Mouse (Mus musculus): ENCODE data around the gene Gpx4. TPM values are rescaled to one million over a fixed set of nuclear protein-coding genes. Genes with fewer than 3 reads are reported as not detected.
"Not testable (repeated sequence)": the region's sequence is repeated elsewhere in the genome, so short reads cannot be mapped to it uniquely, and the experiment has no call there.

Gene Gpx4
- polyA plus RNA-seq, 1 experiment from 2014 or later = 552 TPM

GRCm38 (mm10) chr10:80050885-80051617 is 4.1 kb downstream of the Gpx4 start:
- Histone ChIP-seq H3K9me3 (replicated peaks; ENCODE audit: control insufficient read depth, low read length, poor library complexity, severe bottlenecking) (no peaks in the 10 kb centered on the region), H3K27ac (ENCODE audit: low read length) (no peak overlapping the region), H3K9ac (ENCODE audit: low read depth, low read length) (no peak overlapping the region), H3K36me3 (ENCODE audit: control insufficient read depth, insufficient read depth, low read length) (no peaks in the 10 kb centered on the region), H3K4me3 (ENCODE audit: low read depth, low read length) (no peak overlapping the region), H3K4me1 (ENCODE audit: control insufficient read depth, insufficient read depth, low read length) (peaks cover 13% of the 10 kb centered on the region), H3K27me3 (ENCODE audit: control insufficient read depth, insufficient read depth, low read depth, low read length) (no peaks in the 10 kb centered on the region), H3K4me2 (ENCODE audit: low read length) (no peak overlapping the region)
- ATAC-seq = no peak
- WGBS = 9% methylated on average over 15 of the region's 15 CpGs

- Histone ChIP-seq H3K4me2 (ENCODE audit: low read length) (no peak overlapping the region), H3K4me1 (ENCODE audit: control insufficient read depth, insufficient read depth, low read length) (peaks cover 13% of the 10 kb centered on the region), H3K36me3 (ENCODE audit: control insufficient read depth, insufficient read depth, low read length) (peaks cover 2% of the 10 kb centered on the region; the same call in 1 of the 2 replicates), H3K27me3 (ENCODE audit: control insufficient read depth, insufficient read depth, low read depth, low read length) (no peaks in the 10 kb centered on the region), H3K9me3 (replicated peaks; ENCODE audit: control insufficient read depth, low read length, poor library complexity, severe bottlenecking) (no peaks in the 10 kb centered on the region), H3K4me3 (ENCODE audit: low read depth, low read length) (no peak overlapping the region), H3K9ac (ENCODE audit: low read depth, low read length) (no peak overlapping the region), H3K27ac (ENCODE audit: low read length) (no peak overlapping the region)
- 19% methylated on average over 13 of the region's 14 CpGs for WGBS
- ATAC-seq = no peak
Measured at GRCm38 (mm10) chr10:80051618-80052373, 4.8 kb downstream of the Gpx4 start.

GRCm38 (mm10) chr10:80052374-80052764 is 5.4 kb downstream of the Gpx4 start:
- H3K36me3 ChIP-seq (ENCODE audit: control insufficient read depth, insufficient read depth, low read length) = peaks cover 8% of the 10 kb centered on the region
- H3K9ac ChIP-seq (ENCODE audit: low read depth, low read length) = no peak overlapping the region
- H3K4me1 ChIP-seq (ENCODE audit: control insufficient read depth, insufficient read depth, low read length) = peaks cover 13% of the 10 kb centered on the region
- H3K4me2 ChIP-seq (ENCODE audit: low read length) = no peak overlapping the region
- no peaks in the 10 kb centered on the region for H3K27me3 ChIP-seq (ENCODE audit: control insufficient read depth, insufficient read depth, low read depth, low read length)
- H3K9me3 ChIP-seq (replicated peaks; ENCODE audit: control insufficient read depth, low read length, poor library complexity, severe bottlenecking) = no peaks in the 10 kb centered on the region
- 87% methylated on average over 5 of the region's 5 CpGs for WGBS
- ATAC-seq = no peak
- H3K27ac ChIP-seq (ENCODE audit: low read length) = no peak overlapping the region
- H3K4me3 ChIP-seq (ENCODE audit: low read depth, low read length) = no peak overlapping the region

GRCm38 (mm10) chr10:80053259-80053780 is 6.4 kb downstream of the Gpx4 start:
- Histone ChIP-seq H3K36me3 (ENCODE audit: control insufficient read depth, insufficient read depth, low read length) (peaks cover 15% of the 10 kb centered on the region), H3K27ac (ENCODE audit: low read length) (peak overlapping the region; percentile 86), H3K9ac (ENCODE audit: low read depth, low read length) (peak overlapping the region; percentile 78), H3K4me3 (ENCODE audit: low read depth, low read length) (peak overlapping the region; percentile 54), H3K9me3 (replicated peaks; ENCODE audit: control insufficient read depth, low read length, poor library complexity, severe bottlenecking) (no peaks in the 10 kb centered on the region), H3K4me2 (ENCODE audit: low read length) (peak overlapping the region; percentile 79), H3K4me1 (ENCODE audit: control insufficient read depth, insufficient read depth, low read length) (peaks cover 13% of the 10 kb centered on the region), H3K27me3 (ENCODE audit: control insufficient read depth, insufficient read depth, low read depth, low read length) (no peaks in the 10 kb centered on the region)
- peak; percentile 97 for ATAC-seq
- WGBS = under 1% methylated on average over 47 of the region's 47 CpGs

GRCm38 (mm10) chr10:80053831-80054815 is 7.2 kb downstream of the Gpx4 start:
- H3K4me1 ChIP-seq (ENCODE audit: control insufficient read depth, insufficient read depth, low read length) = peaks cover 13% of the 10 kb centered on the region

GRCm38 (mm10) chr10:80054911-80055310 is 7.9 kb downstream of the Gpx4 start:
- not testable (repeated sequence) for ATAC-seq; H3K27ac ChIP-seq (ENCODE audit: low read length); H3K27me3 ChIP-seq (ENCODE audit: control insufficient read depth, insufficient read depth, low read depth, low read length); H3K9me3 ChIP-seq (replicated peaks; ENCODE audit: control insufficient read depth, low read length, poor library complexity, severe bottlenecking)
- Histone ChIP-seq H3K36me3 (ENCODE audit: control insufficient read depth, insufficient read depth, low read length) (peaks cover 18% of the 10 kb centered on the region), H3K4me2 (ENCODE audit: low read length) (peak overlapping the region; percentile 56), H3K4me1 (ENCODE audit: control insufficient read depth, insufficient read depth, low read length) (peaks cover 13% of the 10 kb centered on the region), H3K4me3 (ENCODE audit: low read depth, low read length) (peak overlapping the region; percentile 54), H3K9ac (ENCODE audit: low read depth, low read length) (peak overlapping the region; percentile 78)
- 12% methylated on average over 2 of the region's 3 CpGs for WGBS

More at GRCm38 (mm10) chr10:80053831-80054815, 7.2 kb downstream of the Gpx4 start:
- peaks cover 15% of the 10 kb centered on the region for H3K36me3 ChIP-seq (ENCODE audit: control insufficient read depth, insufficient read depth, low read length)
- H3K4me3 ChIP-seq (ENCODE audit: low read depth, low read length) = peak overlapping the region; percentile 54
- 1% methylated on average over 77 of the region's 77 CpGs for WGBS
- peak overlapping the region; percentile 78 for H3K9ac ChIP-seq (ENCODE audit: low read depth, low read length)
- peak; percentile 49 for ATAC-seq
- peak overlapping the region; percentile 56 for H3K4me2 ChIP-seq (ENCODE audit: low read length)
- H3K9me3 ChIP-seq (replicated peaks; ENCODE audit: control insufficient read depth, low read length, poor library complexity, severe bottlenecking) = no peaks in the 10 kb centered on the region
- peak overlapping the region; percentile 86 for H3K27ac ChIP-seq (ENCODE audit: low read length)
- H3K27me3 ChIP-seq (ENCODE audit: control insufficient read depth, insufficient read depth, low read depth, low read length) = no peaks in the 10 kb centered on the region

- H3K9ac ChIP-seq (ENCODE audit: low read depth, low read length) = peak overlapping the region; percentile 78
- no peaks in the 10 kb centered on the region for H3K9me3 ChIP-seq (replicated peaks; ENCODE audit: control insufficient read depth, low read length, poor library complexity, severe bottlenecking)
- no peak for ATAC-seq
- WGBS = 72% methylated on average over 5 of the region's 5 CpGs
- H3K27me3 ChIP-seq (ENCODE audit: control insufficient read depth, insufficient read depth, low read depth, low read length) = no peaks in the 10 kb centered on the region
- peak overlapping the region; percentile 56 for H3K4me2 ChIP-seq (ENCODE audit: low read length)
- peak overlapping the region; percentile 9; the same call in 1 of the 2 replicates for H3K4me3 ChIP-seq (ENCODE audit: low read depth, low read length)
- H3K4me1 ChIP-seq (ENCODE audit: control insufficient read depth, insufficient read depth, low read length) = peaks cover 13% of the 10 kb centered on the region
- H3K36me3 ChIP-seq (ENCODE audit: control insufficient read depth, insufficient read depth, low read length) = peaks cover 22% of the 10 kb centered on the region
- no peak overlapping the region for H3K27ac ChIP-seq (ENCODE audit: low read length)
Measured at GRCm38 (mm10) chr10:80055364-80055763, 8.4 kb downstream of the Gpx4 start.

- 91% methylated on average over 9 of the region's 10 CpGs for WGBS
- Histone ChIP-seq H3K9me3 (replicated peaks; ENCODE audit: control insufficient read depth, low read length, poor library complexity, severe bottlenecking) (no peaks in the 10 kb centered on the region), H3K4me3 (ENCODE audit: low read depth, low read length) (no peak overlapping the region), H3K27ac (ENCODE audit: low read length) (no peak overlapping the region), H3K36me3 (ENCODE audit: control insufficient read depth, insufficient read depth, low read length) (peaks cover 22% of the 10 kb centered on the region), H3K9ac (ENCODE audit: low read depth, low read length) (no peak overlapping the region), H3K4me2 (ENCODE audit: low read length) (no peak overlapping the region), H3K4me1 (ENCODE audit: control insufficient read depth, insufficient read depth, low read length) (peaks cover 13% of the 10 kb centered on the region), H3K27me3 (ENCODE audit: control insufficient read depth, insufficient read depth, low read depth, low read length) (no peaks in the 10 kb centered on the region)
- no peak for ATAC-seq
Measured at GRCm38 (mm10) chr10:80055891-80056290, 8.9 kb downstream of the Gpx4 start.
